In genomic region chr8:125226989-125227624, GRCm38 (mm10) we compare ENCODE assay signal across 8 mouse cellular contexts.
A peak's percentile ranks its signal among the peaks of the same experiment; 100 is the strongest.
DNase-seq lines count a peak whose midpoint lies in the region.

No protein-coding gene starts in this region.

- DNase-seq in right cerebral cortex, adult 18-20 months, result peak; percentile 24
- no peak for DNase-seq in right cerebral cortex, postnatal 36 days (ENCODE audit: low spot score in 2 of 2)
- DNase-seq in heart, adult 9 months (ENCODE audit: low spot score in 2 of 2), result peak; percentile 68 to 87
- peak; percentile 38 for DNase-seq in kidney, adult 18-20 months
- DNase-seq in lung, postnatal 4 days, result peak; percentile 65 to 87
- DNase-seq in thymus, postnatal 14 days, result peak; percentile 45
- no peak for DNase-seq in ovary, postnatal 10 days (ENCODE audit: low spot score)
- no peak for DNase-seq in cerebellum, postnatal 14 days

Comparison
In these comparisons a context has a peak if more than half of its experiments do, and no peak if none do; other contexts are left out.
1. DNase-seq: peak in right cerebral cortex, adult 18-20 months (single experiment), heart, adult 9 months (2 of 2), kidney, adult 18-20 months (single experiment), lung, postnatal 4 days (2 of 2) and thymus, postnatal 14 days (single experiment); none in right cerebral cortex, postnatal 36 days (0 of 2), ovary, postnatal 10 days (single experiment) and cerebellum, postnatal 14 days (0 of 2).